Mouse (Mus musculus): ENCODE results near the gene Mtfr2. TPM values are rescaled to one million over a fixed set of nuclear protein-coding genes. Genes with fewer than 3 reads are reported as not detected.
A peak's percentile ranks its signal among the peaks of the same experiment; 100 is the strongest.

Gene Mtfr2
- 0.59 and 0.70 TPM in 2 replicates for polyA plus RNA-seq (2012; rRNA removed)

GRCm38 (mm10) chr10:20347285-20348214, at the start of gene Mtfr2:
Mtfr2 (plus strand) TSS chr10:20347770.
- Histone ChIP-seq H3K4me3 (replicated peaks; ENCODE audit: insufficient read depth, low read depth, low read length) (peak within 1 kb of the TSS; percentile 48), H3K27me3 (ENCODE audit: control insufficient read depth, insufficient read depth, low read length) (no peaks in the 10 kb centered on the region), H3K4me1 (ENCODE audit: control insufficient read depth, insufficient read depth, low read length) (no peaks in the 10 kb centered on the region), H3K27ac (ENCODE audit: insufficient read depth, low read length) (no peak within 1 kb of the TSS)
- peak; percentile 90 to 93 for DNase-seq
- TF ChIP-seq POLR2A (IDR thresholded peaks at IDR 0.05; ENCODE audit: borderline replicate concordance, insufficient read depth, low read length) = peak; percentile 29; the same call in 1 of the 2 replicates
- no peak for TF ChIP-seq CTCF (IDR thresholded peaks at IDR 0.05; ENCODE audit: borderline replicate concordance, insufficient read depth, low read depth, low read length)
- WGBS = 1% methylated on average over 57 of the region's 58 CpGs

- no peak for DNase-seq
- WGBS = 56% methylated on average over 3 of the region's 3 CpGs
- TF ChIP-seq POLR2A (IDR thresholded peaks at IDR 0.05; ENCODE audit: borderline replicate concordance, insufficient read depth, low read length) (no peak), CTCF (IDR thresholded peaks at IDR 0.05; ENCODE audit: borderline replicate concordance, insufficient read depth, low read depth, low read length) (no peak)
- Histone ChIP-seq H3K4me1 (ENCODE audit: control insufficient read depth, insufficient read depth, low read length) (no peaks in the 10 kb centered on the region), H3K4me3 (replicated peaks; ENCODE audit: insufficient read depth, low read depth, low read length) (no peak overlapping the region), H3K27ac (ENCODE audit: insufficient read depth, low read length) (no peak overlapping the region), H3K27me3 (ENCODE audit: control insufficient read depth, insufficient read depth, low read length) (no peaks in the 10 kb centered on the region)
These were observed 49.2 kb upstream of the Mtfr2 start for GRCm38 (mm10) chr10:20298152-20298920.

- DNase-seq = no peak
- no peak overlapping the region for H3K4me3 ChIP-seq (replicated peaks; ENCODE audit: insufficient read depth, low read depth, low read length)
- WGBS = 77% methylated on average over 5 of the region's 5 CpGs
These were observed 48.5 kb upstream of the Mtfr2 start for GRCm38 (mm10) chr10:20299114-20299513.

GRCm38 (mm10) chr10:20310969-20311769, 36.4 kb upstream of the Mtfr2 start:
- 49% methylated on average over 11 of the region's 11 CpGs for WGBS
- peak overlapping the region; percentile 67 for H3K4me3 ChIP-seq (replicated peaks; ENCODE audit: insufficient read depth, low read depth, low read length)
- no peaks in the 10 kb centered on the region for H3K27me3 ChIP-seq (ENCODE audit: control insufficient read depth, insufficient read depth, low read length)
- TF ChIP-seq CTCF (IDR thresholded peaks at IDR 0.05; ENCODE audit: borderline replicate concordance, insufficient read depth, low read depth, low read length) (no peak), POLR2A (IDR thresholded peaks at IDR 0.05; ENCODE audit: borderline replicate concordance, insufficient read depth, low read length) (no peak)
- H3K27ac ChIP-seq (ENCODE audit: insufficient read depth, low read length) = peak overlapping the region; percentile 97; the same call in 1 of the 2 replicates
- H3K4me1 ChIP-seq (ENCODE audit: control insufficient read depth, insufficient read depth, low read length) = no peaks in the 10 kb centered on the region; the same call in 1 of the 2 replicates
- no peak for DNase-seq

More at GRCm38 (mm10) chr10:20299114-20299513, 48.5 kb upstream of the Mtfr2 start:
- H3K4me1 ChIP-seq (ENCODE audit: control insufficient read depth, insufficient read depth, low read length) = no peaks in the 10 kb centered on the region
- TF ChIP-seq CTCF (IDR thresholded peaks at IDR 0.05; ENCODE audit: borderline replicate concordance, insufficient read depth, low read depth, low read length) = no peak
- no peak for TF ChIP-seq POLR2A (IDR thresholded peaks at IDR 0.05; ENCODE audit: borderline replicate concordance, insufficient read depth, low read length)
- H3K27ac ChIP-seq (ENCODE audit: insufficient read depth, low read length) = no peak overlapping the region
- H3K27me3 ChIP-seq (ENCODE audit: control insufficient read depth, insufficient read depth, low read length) = no peaks in the 10 kb centered on the region

- DNase-seq = peak; percentile 99
- no peaks in the 10 kb centered on the region; the same call in 1 of the 2 replicates for H3K4me1 ChIP-seq (ENCODE audit: control insufficient read depth, insufficient read depth, low read length)
- H3K27ac ChIP-seq (ENCODE audit: insufficient read depth, low read length) = peak within 1 kb of the TSS; percentile 97
- WGBS = under 1% methylated on average over 84 of the region's 84 CpGs
- no peaks in the 10 kb centered on the region for H3K27me3 ChIP-seq (ENCODE audit: control insufficient read depth, insufficient read depth, low read length)
- TF ChIP-seq CTCF (IDR thresholded peaks at IDR 0.05; ENCODE audit: borderline replicate concordance, insufficient read depth, low read depth, low read length) (no peak), POLR2A (IDR thresholded peaks at IDR 0.05; ENCODE audit: borderline replicate concordance, insufficient read depth, low read length) (peak; percentile 88)
- H3K4me3 ChIP-seq (replicated peaks; ENCODE audit: insufficient read depth, low read depth, low read length) = peak within 1 kb of the TSS; percentile 67
These were observed 35.4 kb upstream of the Mtfr2 start, which contains the start of gene Bclaf1 for GRCm38 (mm10) chr10:20311918-20312735. Bclaf1 (plus strand) TSS chr10:20312469.

GRCm38 (mm10) chr10:20312736-20313301, 34.8 kb upstream of the Mtfr2 start:
- H3K4me3 ChIP-seq (replicated peaks; ENCODE audit: insufficient read depth, low read depth, low read length) = peak overlapping the region; percentile 67
- peak overlapping the region; percentile 65 for H3K27ac ChIP-seq (ENCODE audit: insufficient read depth, low read length)
- DNase-seq = peak; percentile 90 to 92
- H3K27me3 ChIP-seq (ENCODE audit: control insufficient read depth, insufficient read depth, low read length) = no peaks in the 10 kb centered on the region
- H3K4me1 ChIP-seq (ENCODE audit: control insufficient read depth, insufficient read depth, low read length) = no peaks in the 10 kb centered on the region; the same call in 1 of the 2 replicates
- under 1% methylated on average over 54 of the region's 54 CpGs for WGBS
- TF ChIP-seq POLR2A (IDR thresholded peaks at IDR 0.05; ENCODE audit: borderline replicate concordance, insufficient read depth, low read length) (no peak), CTCF (IDR thresholded peaks at IDR 0.05; ENCODE audit: borderline replicate concordance, insufficient read depth, low read depth, low read length) (no peak)
